Comparison of ENCODE assay signal across 8 mouse cellular contexts in the genomic region with DNA sequence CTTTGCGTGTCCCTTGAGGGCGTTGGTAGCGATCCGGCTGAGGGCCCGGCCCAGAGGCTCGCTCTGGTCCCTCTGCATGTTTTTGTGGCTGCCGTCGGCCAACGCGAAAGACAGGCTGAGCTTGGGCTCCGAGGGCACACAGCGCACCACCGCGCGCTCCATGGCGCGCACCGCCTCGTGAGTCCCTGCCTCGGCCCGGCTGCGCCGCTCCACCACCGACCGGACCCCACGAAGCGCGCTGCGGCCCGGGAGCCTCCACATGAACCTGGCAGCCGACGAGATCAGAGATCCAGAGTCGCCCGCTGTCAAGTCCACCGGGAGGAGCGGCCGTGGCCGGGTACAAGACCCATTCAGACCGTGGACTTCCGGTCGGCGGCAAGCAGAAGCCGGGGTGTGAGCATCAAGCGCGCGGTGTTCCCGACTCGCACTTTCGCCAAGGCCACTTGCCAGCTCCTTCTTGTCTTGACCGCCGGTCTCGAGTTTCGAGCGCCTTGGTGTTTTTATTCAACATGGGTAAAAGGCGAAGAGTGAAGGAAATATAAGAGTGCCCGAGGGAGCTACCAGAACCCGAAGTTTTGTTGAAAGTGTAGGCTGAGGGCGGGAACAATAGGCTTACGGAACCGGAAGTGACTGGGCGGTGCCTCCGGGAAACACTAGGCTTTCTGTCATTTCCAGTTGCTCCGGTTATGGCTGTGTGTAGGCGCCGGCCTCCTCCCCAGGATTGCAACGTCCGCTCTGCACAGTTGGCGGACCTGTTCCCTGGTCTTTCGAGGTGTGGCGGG. TPM values are rescaled to one million over a fixed set of nuclear protein-coding genes. Genes with fewer than 3 reads are reported as not detected.
DNase-seq lines count a peak whose midpoint lies in the region; ATAC-seq and TF ChIP-seq lines count a peak whose summit lies in the region.

A gene (minus strand): TSS at position 592 of the 782 bp plus-strand sequence.

- H3K4me1 ChIP-seq in ES-E14 (ENCODE audit: control insufficient read depth in 2 of 2, insufficient read depth in 2 of 2, low read length in 2 of 2, poor library complexity in 1 of 2): 0 out of 4 replicates have a peak, but pooled peaks cover 0 to 4% of the 10 kb centered on the region in 2 experiments
- H3K4me1 ChIP-seq in forebrain, embryonic 15.5 days: peaks cover 32% of the 10 kb centered on the region
- peaks cover 9% of the 10 kb centered on the region for H3K4me1 ChIP-seq in lung, adult 2 months (ENCODE audit: control insufficient read depth, insufficient read depth, low read length)

- peak; percentile 81 for TF ChIP-seq POLR2A in lung, adult 2 months (IDR thresholded peaks at IDR 0.05; ENCODE audit: borderline replicate concordance, extremely low read depth, low read depth, low read length)

- peak within 1 kb of the TSS; percentile 99 for H3K4me2 ChIP-seq in forebrain, embryonic 15.5 days (replicated peaks)

- WGBS in forebrain, embryonic 15.5 days: under 1% methylated on average over 70 of the region's 70 CpGs
- WGBS in lung, adult 2 months: under 1% methylated on average over 70 of the region's 70 CpGs

- in situ Hi-C loops in ES-E14 (cut with MboI; ENCODE audit: low sequenced_read_pairs in 2 of 2, unreplicated experiment in 2 of 2): no loop called here

- peak within 1 kb of the TSS; percentile 77 for H3K27ac ChIP-seq in ES-E14 (ENCODE audit: insufficient read depth, low read depth, low read length, poor library complexity, severe bottlenecking)
- peak within 1 kb of the TSS; percentile 94 for H3K27ac ChIP-seq in forebrain, embryonic 15.5 days (replicated peaks)

- no peak for TF ChIP-seq CTCF in lung, adult 2 months (IDR thresholded peaks at IDR 0.05; ENCODE audit: insufficient read depth, low read length)

- intact Hi-C loops in heart, postnatal 25 days (cut with DNase I): loop anchor here (10.0 kb wide), 2 partner anchors 295 to 355 kb away; no protein-coding TSS in a partner anchor

- peak within 1 kb of the TSS; percentile 90 to 99 for H3K4me3 ChIP-seq in ES-E14 (ENCODE audit: insufficient read depth in 1 of 2, low read depth in 1 of 2, low read length in 2 of 2, poor library complexity in 1 of 2, severe bottlenecking in 1 of 2)
- peak within 1 kb of the TSS; percentile 99 for H3K4me3 ChIP-seq in forebrain, embryonic 15.5 days
- H3K4me3 ChIP-seq in lung, adult 2 months (replicated peaks; ENCODE audit: extremely low read depth, low read depth, low read length): peak within 1 kb of the TSS; percentile 82

- peak; percentile 80 for DNase-seq in ES-E14 (ENCODE audit: low read depth, low spot score)
- peak; percentile 87 for DNase-seq in cerebellum, adult 11-12 months
- peak; percentile 79 for DNase-seq in heart, postnatal 25 days (ENCODE audit: low spot score)
- peak; percentile 86 to 95 for DNase-seq in layer of hippocampus, adult 18-20 months (ENCODE audit: low spot score in 2 of 2)
- DNase-seq in lung, adult 2 months: peak; percentile 94
- DNase-seq in thymus, adult 18-20 months: peak; percentile 71 to 81

- H3K36me3 ChIP-seq in ES-E14 (ENCODE audit: control insufficient read depth, insufficient read depth, low read length, poor library complexity, severe bottlenecking): peaks cover 6% of the 10 kb centered on the region
- H3K36me3 ChIP-seq in forebrain, embryonic 15.5 days: peaks cover 14% of the 10 kb centered on the region

- peak within 1 kb of the TSS; percentile 92 for H3K9ac ChIP-seq in ES-E14 (ENCODE audit: insufficient read depth, low read depth, low read length, poor library complexity, severe bottlenecking)
- H3K9ac ChIP-seq in forebrain, embryonic 15.5 days (replicated peaks): peak within 1 kb of the TSS; percentile 93

- peak; percentile 95 for ATAC-seq in forebrain, embryonic 15.5 days (replicated peaks)
- ATAC-seq in neutrophil, adult 5-6 weeks (ENCODE audit: extremely low read depth, insufficient number of reproducible peaks, low FRiP score, poor library complexity, severe bottlenecking): peak; percentile 87

- H3K27me3 ChIP-seq in forebrain, embryonic 15.5 days: no peaks in the 10 kb centered on the region

- H3K9me3 ChIP-seq in ES-E14 (ENCODE audit: control insufficient read depth, insufficient read depth, low read depth, low read length): no peaks in the 10 kb centered on the region
- no peaks in the 10 kb centered on the region for H3K9me3 ChIP-seq in forebrain, embryonic 15.5 days

TF ChIP-seq in ES-E14, 5 proteins besides CTCF, POLR2A, EP300 and RAD21:
- TF ChIP-seq HCFC1 (IDR thresholded peaks at IDR 0.05; ENCODE audit: borderline replicate concordance, insufficient read depth, low read length) (peak; percentile 68), MAFK (IDR thresholded peaks at IDR 0.05; ENCODE audit: insufficient read depth, low read depth, low read length) (no peak), CHD2 (IDR thresholded peaks at IDR 0.05; ENCODE audit: low read depth, low read length) (no peak), ZNF384 (IDR thresholded peaks at IDR 0.05; ENCODE audit: low read depth, low read length) (no peak), ZC3H11A (IDR thresholded peaks at IDR 0.05; ENCODE audit: borderline replicate concordance, low read depth, low read length) (peak; percentile 100)

RNA-seq across cellular contexts. Expression of the gene that starts here (rescaled TPM):
- total RNA-seq in ES-E14 (2012; rRNA removed): 9.8 and 12.0 TPM in 2 replicates
- polyA plus RNA-seq in forebrain, embryonic 15.5 days (2015; fragmentation: Nextera tagmentation; extraction: Ambion mirVana): 12.7 and 13.1 TPM in 2 replicates
- total RNA-seq in heart, postnatal 25 days (2021): 1 to 10 TPM; 4.5 to 4.6 TPM
- total RNA-seq in layer of hippocampus, adult 18-20 months (2021): 1 to 10 TPM; 7.9 to 8.3 TPM
- 4.7 and 4.8 TPM in 2 replicates for polyA plus RNA-seq in lung, adult 2 months (2012; rRNA removed)
- total RNA-seq in neutrophil, adult 5-6 weeks (2017): 9.5 and 9.8 TPM in 2 replicates

Comparison
In these comparisons a context has a peak if more than half of its experiments do, and no peak if none do; other contexts are left out.
1. Peak in every context shown above with its lines: DNase-seq, ATAC-seq, H3K4me3 ChIP-seq and H3K27ac ChIP-seq.